Mouse (Mus musculus) heart, embryonic 12.5 days (tissue): ENCODE data around the gene Ubxn11. TPM values are rescaled to one million over a fixed set of nuclear protein-coding genes. Genes with fewer than 3 reads are reported as not detected.

ENCODE experiments used
- ATAC-seq: fragments of 200-750 bp; cut with Nextera tagmentation; 2 replicates; pipeline ENCODE4 v1.8.0; 2017; ENCODE audit warnings: moderate TSS enrichment, moderate library complexity; ENCODE audit not compliant: insufficient number of reproducible peaks, low FRiP score
- H3K27ac ChIP-seq: fragments of 300-500 bp; sonication (generic); 2 replicates; pipeline ENCODE4 v1.5.1; 2016; ENCODE audit warnings: mild to moderate bottlenecking, moderate library complexity; ENCODE audit not compliant: poor library complexity, severe bottlenecking
- H3K27me3 ChIP-seq: fragments of 300-500 bp; sonication (generic); replicated peaks from 2 replicates; pipeline ENCODE4 v1.6.1; 2016; ENCODE audit warnings: mild to moderate bottlenecking, moderate library complexity
- H3K36me3 ChIP-seq: fragments of 300-500 bp; sonication (generic); 2 replicates; pipeline ENCODE4 v1.6.1; 2016; ENCODE audit warnings: mild to moderate bottlenecking, moderate library complexity
- H3K4me1 ChIP-seq: fragments of 300-500 bp; sonication (generic); replicated peaks from 2 replicates; pipeline ENCODE4 v1.6.1; 2016; ENCODE audit warnings: mild to moderate bottlenecking
- H3K4me2 ChIP-seq: fragments of 300-500 bp; sonication (generic); 2 replicates; pipeline ENCODE4 v1.6.1; 2016; ENCODE audit warnings: mild to moderate bottlenecking, moderate library complexity
- H3K4me3 ChIP-seq: fragments of 300-500 bp; sonication (generic); 2 replicates; pipeline ENCODE4 v1.5.1; 2016; ENCODE audit warnings: mild to moderate bottlenecking
- H3K9ac ChIP-seq: fragments of 300-500 bp; sonication (generic); 2 replicates; pipeline ENCODE4 v1.6.1; 2016; ENCODE audit warnings: mild to moderate bottlenecking, moderate library complexity
- H3K9me3 ChIP-seq: fragments of 300-500 bp; sonication (generic); replicated peaks from 2 replicates; pipeline ENCODE4 v1.6.1; 2016; ENCODE audit warnings: mild to moderate bottlenecking, moderate library complexity
- WGBS: fragments of 180-500 bp; shearing (Covaris S2); methylation state at CpG from one replicate; pipeline ENCODE4 v1.1.7; 2016; 5-methylcytosine and 5-hydroxymethylcytosine counted together
- polyA plus RNA-seq: library from polyadenylated mRNA; unstranded; fragments of >200 nt; fragmentation: Nextera tagmentation; extraction: Ambion mirVana; gene quantifications from 2 replicates; pipeline ENCODE4 v1.2.1, GENCODE M21; 2016

Gene Ubxn11
- polyA plus RNA-seq, 1 experiment from 2014 or later: 2.7 TPM

DNA sequence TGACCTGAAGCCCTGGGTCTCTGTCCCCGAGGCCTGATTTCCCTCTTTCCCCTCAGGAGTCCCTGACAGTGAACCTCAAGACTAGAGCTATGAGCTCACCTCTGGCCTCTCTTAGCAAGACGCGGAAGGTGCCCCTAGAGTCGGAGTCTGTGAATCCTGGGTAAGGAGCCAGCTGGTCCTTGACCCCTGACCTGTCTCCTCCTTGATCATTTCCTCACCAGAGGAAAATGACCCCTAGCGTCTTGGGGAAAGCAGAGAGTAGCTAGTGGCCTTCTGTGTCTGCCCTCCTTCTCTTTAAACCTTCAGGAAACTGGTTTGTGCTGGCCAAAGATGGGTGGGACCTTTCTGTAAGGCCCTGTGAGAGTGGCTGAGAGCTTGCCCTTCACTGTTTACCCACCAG is 5.8 kb downstream of the Ubxn11 start:
- WGBS: 45% methylated on average over 5 of the region's 5 CpGs

DNA sequence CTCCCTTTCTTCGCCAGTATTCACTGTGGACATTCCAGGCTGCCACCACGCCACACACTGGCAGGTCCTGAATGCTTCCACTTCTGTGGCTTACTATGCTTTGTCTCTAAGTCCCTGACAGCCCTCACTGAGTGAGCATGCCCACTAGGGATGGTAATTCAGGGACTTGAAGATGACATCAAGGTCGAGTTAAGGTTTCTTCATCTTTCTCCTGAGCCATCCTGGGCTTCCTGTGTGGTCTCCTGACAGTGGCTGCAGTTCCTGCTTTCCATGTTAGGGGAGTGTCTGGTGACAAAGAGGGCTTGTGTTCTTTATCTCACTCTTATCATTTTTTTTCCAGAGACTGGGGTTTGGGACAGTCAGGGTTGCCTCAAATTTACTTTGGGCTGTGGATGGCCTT is 8.3 kb downstream of the Ubxn11 start:
- peaks cover 39% of the 10 kb centered on the region for H3K4me1 ChIP-seq
- 30% methylated on average over 3 of the region's 3 CpGs for WGBS
- no peak for ATAC-seq

More for the DNA sequence above, 5.8 kb downstream of the Ubxn11 start:
- H3K36me3 ChIP-seq: no peaks in the 10 kb centered on the region
- H3K9ac ChIP-seq: no peak overlapping the region
- H3K4me1 ChIP-seq: peaks cover 34% of the 10 kb centered on the region
- no peak overlapping the region for H3K4me3 ChIP-seq
- H3K4me2 ChIP-seq: no peak overlapping the region
- H3K27me3 ChIP-seq: no peaks in the 10 kb centered on the region
- H3K9me3 ChIP-seq: no peaks in the 10 kb centered on the region
- no peak overlapping the region for H3K27ac ChIP-seq
- ATAC-seq: no peak

DNA sequence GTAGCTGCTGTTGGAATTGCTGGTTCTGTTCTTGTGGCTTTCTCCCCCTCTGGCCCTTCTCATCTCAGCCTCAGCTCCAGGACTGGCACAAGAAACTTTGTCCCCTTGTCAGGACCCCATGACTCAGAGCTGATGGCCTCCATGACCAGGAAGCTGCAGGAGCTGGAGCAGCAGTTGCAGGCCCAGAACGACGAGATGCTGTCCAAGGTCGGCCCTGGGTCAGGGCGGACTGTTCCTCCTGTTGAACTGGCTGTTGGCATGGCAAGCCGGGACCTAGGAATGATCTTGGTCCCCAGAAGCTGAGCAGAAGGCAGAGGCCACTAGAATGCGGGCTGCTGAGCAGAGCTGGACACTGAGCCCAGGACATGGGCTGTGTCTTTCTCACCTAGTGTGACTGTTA is 10.0 kb downstream of the Ubxn11 start:
- H3K4me1 ChIP-seq: peaks cover 39% of the 10 kb centered on the region
- no peak overlapping the region for H3K9ac ChIP-seq
- no peak overlapping the region for H3K27ac ChIP-seq
- no peak overlapping the region for H3K4me2 ChIP-seq
- H3K9me3 ChIP-seq: no peaks in the 10 kb centered on the region
- no peak for ATAC-seq
- 59% methylated on average over 6 of the region's 6 CpGs for WGBS
- H3K27me3 ChIP-seq: no peaks in the 10 kb centered on the region
- no peaks in the 10 kb centered on the region for H3K36me3 ChIP-seq
- H3K4me3 ChIP-seq: no peak overlapping the region

More for the DNA sequence above, 8.3 kb downstream of the Ubxn11 start:
- Histone ChIP-seq H3K4me2 (no peak overlapping the region), H3K9me3 (no peaks in the 10 kb centered on the region), H3K27ac (no peak overlapping the region), H3K9ac (no peak overlapping the region), H3K36me3 (no peaks in the 10 kb centered on the region), H3K27me3 (no peaks in the 10 kb centered on the region), H3K4me3 (no peak overlapping the region)

DNA sequence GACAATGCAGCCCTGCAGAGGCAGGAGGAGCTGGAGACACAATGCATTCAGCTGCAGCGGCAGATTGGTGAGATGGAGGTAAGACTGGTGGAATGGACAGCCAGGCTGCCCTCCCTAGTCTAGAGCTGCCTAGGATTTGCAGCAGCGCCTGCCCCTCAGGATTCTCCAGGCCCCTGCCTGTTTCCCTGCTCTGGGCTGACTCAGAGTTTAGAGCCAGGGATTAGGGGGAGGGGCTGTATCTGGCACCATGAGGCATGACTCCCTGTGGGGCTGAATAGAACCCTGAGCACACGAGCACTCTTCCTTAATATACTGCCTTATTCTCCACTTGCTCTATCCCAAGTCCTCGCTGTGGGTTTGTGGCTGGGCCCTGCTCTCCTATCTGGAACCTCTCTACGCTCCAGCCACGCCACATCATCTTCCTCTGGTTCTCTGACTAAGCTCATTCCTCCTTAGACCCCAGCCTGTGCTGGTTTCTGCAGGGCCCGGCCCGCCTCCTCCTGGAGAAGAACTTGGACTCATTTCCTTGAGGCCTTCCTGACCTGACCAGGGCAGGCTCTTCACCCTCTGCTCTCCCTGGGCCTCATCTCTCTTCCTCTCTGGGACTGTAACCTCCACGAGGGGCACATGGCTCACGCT is 11.1 kb downstream of the Ubxn11 start:
- H3K27me3 ChIP-seq: no peaks in the 10 kb centered on the region
- no peaks in the 10 kb centered on the region for H3K9me3 ChIP-seq
- no peak overlapping the region for H3K9ac ChIP-seq
- ATAC-seq: 0 out of 2 replicates have a peak, but pooled peaks have one; percentile 31
- WGBS: 55% methylated on average over 10 of the region's 10 CpGs
- no peak overlapping the region for H3K4me2 ChIP-seq
- H3K4me1 ChIP-seq: peaks cover 38% of the 10 kb centered on the region
- no peaks in the 10 kb centered on the region for H3K36me3 ChIP-seq
- no peak overlapping the region for H3K27ac ChIP-seq
- no peak overlapping the region for H3K4me3 ChIP-seq

DNA sequence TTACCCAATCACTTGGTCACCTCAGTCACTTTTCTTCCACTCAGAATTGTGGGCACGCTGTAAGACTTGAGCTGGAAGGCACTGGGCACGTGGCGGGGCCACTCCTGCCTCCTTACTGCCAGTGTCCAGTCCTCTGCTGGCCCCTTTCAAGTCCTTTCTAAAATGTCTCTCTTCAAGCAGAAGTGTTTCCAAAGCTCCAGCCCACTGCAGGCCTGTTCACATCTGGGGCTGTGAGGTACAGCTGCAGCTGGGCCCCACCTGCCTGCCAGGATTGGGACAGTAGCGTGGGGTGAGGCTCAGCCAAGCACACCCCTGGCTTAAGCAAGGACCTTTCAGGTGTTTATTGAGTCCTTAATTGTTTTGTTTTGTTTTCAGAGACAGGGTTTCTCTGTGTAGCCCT is 11.7 kb downstream of the Ubxn11 start:
- no peaks in the 10 kb centered on the region for H3K9me3 ChIP-seq
- ATAC-seq: no peak
- no peak overlapping the region for H3K27ac ChIP-seq
- 85% methylated on average over 4 of the region's 4 CpGs for WGBS
- no peaks in the 10 kb centered on the region for H3K36me3 ChIP-seq
- H3K4me3 ChIP-seq: no peak overlapping the region
- peaks cover 32% of the 10 kb centered on the region for H3K4me1 ChIP-seq
- no peaks in the 10 kb centered on the region for H3K27me3 ChIP-seq
- no peak overlapping the region for H3K9ac ChIP-seq
- no peak overlapping the region for H3K4me2 ChIP-seq

DNA sequence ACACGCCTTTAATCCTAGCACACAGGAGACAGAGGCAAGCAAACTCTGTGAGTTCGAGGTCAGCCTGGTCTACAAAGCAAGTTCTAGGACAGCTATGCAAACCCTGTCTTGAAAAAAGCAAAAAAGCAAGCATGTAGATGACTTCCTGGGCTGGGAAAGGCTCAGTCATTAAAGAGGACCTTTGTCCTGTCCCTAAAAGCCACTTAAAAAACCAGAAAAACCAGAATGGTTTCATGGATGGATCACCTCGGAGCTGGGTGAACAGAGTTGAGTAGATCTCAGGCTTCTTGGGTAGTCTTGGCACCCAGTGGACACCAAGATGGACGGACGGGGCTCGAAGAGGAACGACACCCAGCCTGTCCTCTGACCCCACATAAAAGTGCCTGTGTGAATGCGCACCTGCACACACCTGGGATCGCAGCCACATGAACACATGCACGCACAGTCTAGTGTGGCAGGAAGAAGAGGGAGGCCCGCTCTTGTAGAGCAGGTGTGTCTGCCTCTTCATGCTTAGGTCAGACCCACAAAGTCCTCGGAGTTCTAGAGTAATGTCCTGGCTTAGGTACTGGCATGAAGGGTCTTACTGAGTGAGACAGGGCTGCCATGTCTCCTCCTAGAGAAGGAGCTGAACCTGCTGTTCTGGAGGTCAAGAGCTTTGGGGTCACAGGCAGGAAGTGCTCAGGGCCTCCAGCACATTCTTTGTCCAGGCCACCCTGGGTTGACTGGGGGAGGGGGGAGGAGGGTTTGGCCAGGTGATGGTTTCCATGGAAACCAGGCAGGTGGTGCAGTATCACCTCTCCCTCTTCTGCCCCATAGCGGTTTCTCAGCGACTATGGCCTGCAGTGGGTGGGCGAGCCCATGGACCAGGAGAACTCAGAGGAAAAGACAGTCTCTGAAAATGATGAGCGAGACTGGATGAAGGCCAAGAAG is 13.1 kb downstream of the Ubxn11 start:
- H3K4me3 ChIP-seq: no peak overlapping the region
- no peak overlapping the region for H3K9ac ChIP-seq
- no peak for ATAC-seq
- H3K9me3 ChIP-seq: no peaks in the 10 kb centered on the region
- H3K4me2 ChIP-seq: no peak overlapping the region
- 84% methylated on average over 16 of the region's 16 CpGs for WGBS
- no peak overlapping the region for H3K27ac ChIP-seq
- no peaks in the 10 kb centered on the region for H3K27me3 ChIP-seq
- no peaks in the 10 kb centered on the region for H3K36me3 ChIP-seq
- H3K4me1 ChIP-seq: peaks cover 22% of the 10 kb centered on the region

DNA sequence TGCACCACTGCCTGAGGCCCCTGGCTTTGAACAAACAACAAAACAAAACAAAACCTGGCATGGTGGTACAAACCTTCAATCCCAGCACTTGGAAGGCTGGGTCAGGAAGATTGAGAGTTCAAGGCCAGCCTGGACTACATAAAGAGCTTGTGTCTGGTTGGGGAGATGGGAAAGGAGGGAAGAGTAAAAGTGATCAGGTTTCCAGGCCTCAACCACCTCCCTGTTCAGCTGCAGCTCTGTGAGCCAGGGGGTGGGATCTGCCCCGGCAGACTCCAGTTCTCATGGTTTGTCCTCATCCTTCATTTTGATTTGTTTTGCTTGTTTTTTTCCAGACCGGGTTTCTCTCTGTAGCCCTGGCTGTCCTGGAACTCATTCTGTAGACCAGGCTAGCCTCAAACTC is 14.1 kb downstream of the Ubxn11 start:
- H3K27me3 ChIP-seq: no peaks in the 10 kb centered on the region
- H3K36me3 ChIP-seq: no peaks in the 10 kb centered on the region
- no peak for ATAC-seq
- H3K4me2 ChIP-seq: no peak overlapping the region
- H3K4me1 ChIP-seq: peaks cover 16% of the 10 kb centered on the region
- H3K9me3 ChIP-seq: no peaks in the 10 kb centered on the region
- no peak overlapping the region for H3K4me3 ChIP-seq
- no peak overlapping the region for H3K9ac ChIP-seq
- WGBS: 85% methylated on average over 2 of the region's 2 CpGs
- no peak overlapping the region for H3K27ac ChIP-seq

- Histone ChIP-seq H3K4me1 (peaks cover 15% of the 10 kb centered on the region), H3K9ac (no peak overlapping the region), H3K27ac (no peak overlapping the region), H3K4me3 (no peak overlapping the region), H3K36me3 (no peaks in the 10 kb centered on the region), H3K4me2 (no peak overlapping the region), H3K27me3 (no peaks in the 10 kb centered on the region), H3K9me3 (no peaks in the 10 kb centered on the region)
- 71% methylated on average over 8 of the region's 8 CpGs for WGBS
- no peak for ATAC-seq
Measured at GRCm38 (mm10) chr4:134117012-134117411, 14.6 kb downstream of the Ubxn11 start.

DNA sequence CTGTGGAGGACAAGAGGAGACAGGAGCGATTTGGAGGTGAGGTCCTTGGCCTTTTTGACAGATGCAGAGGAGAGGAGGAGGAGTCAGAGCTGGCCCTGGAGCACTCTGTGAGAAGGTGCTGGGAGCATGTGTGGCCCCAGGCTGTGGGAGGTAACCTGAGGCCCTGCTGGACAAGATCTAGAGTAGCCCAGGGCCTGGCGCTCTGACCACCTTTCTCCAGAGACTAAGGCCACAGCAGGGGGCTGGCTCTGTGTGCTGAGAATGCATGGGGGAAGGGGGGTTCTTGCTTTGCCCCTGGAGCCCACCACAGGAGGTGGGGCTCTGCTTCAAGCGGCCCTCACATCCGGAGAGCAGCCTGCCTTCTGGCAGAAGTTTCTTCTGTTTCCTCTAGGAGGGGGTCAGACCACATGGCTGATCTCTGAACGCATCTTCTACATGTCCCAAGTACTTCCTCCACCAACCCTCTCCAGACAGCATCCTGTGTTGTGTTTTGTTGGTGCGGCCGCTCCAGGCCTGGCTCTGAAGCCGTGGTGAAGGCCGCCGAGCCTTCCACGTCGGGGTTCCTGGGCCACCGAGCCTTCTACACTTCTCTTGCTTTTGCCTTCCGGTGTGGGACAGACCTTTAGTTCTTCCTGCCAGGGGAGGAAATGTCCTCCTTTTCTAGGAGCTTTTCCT is 15.9 kb downstream of the Ubxn11 start:
- H3K27ac ChIP-seq: no peak overlapping the region
- H3K9ac ChIP-seq: no peak overlapping the region
- no peak for ATAC-seq
- H3K9me3 ChIP-seq: no peaks in the 10 kb centered on the region
- H3K36me3 ChIP-seq: no peaks in the 10 kb centered on the region
- no peak overlapping the region for H3K4me2 ChIP-seq
- 58% methylated on average over 14 of the region's 14 CpGs for WGBS
- H3K4me1 ChIP-seq: peaks cover 6% of the 10 kb centered on the region
- H3K4me3 ChIP-seq: no peak overlapping the region
- H3K27me3 ChIP-seq: no peaks in the 10 kb centered on the region; the same call in 1 of the 2 replicates

- peaks cover 6% of the 10 kb centered on the region; the same call in 1 of the 2 replicates for H3K4me1 ChIP-seq
- 69% methylated on average over 5 of the region's 5 CpGs for WGBS
- H3K27ac ChIP-seq: no peak overlapping the region
- no peaks in the 10 kb centered on the region; the same call in 1 of the 2 replicates for H3K27me3 ChIP-seq
- no peaks in the 10 kb centered on the region for H3K36me3 ChIP-seq
- no peak overlapping the region for H3K4me3 ChIP-seq
- no peak overlapping the region for H3K4me2 ChIP-seq
- no peaks in the 10 kb centered on the region for H3K9me3 ChIP-seq
- no peak for ATAC-seq
- no peak overlapping the region for H3K9ac ChIP-seq
Measured at GRCm38 (mm10) chr4:134119042-134119441, 16.7 kb downstream of the Ubxn11 start.

DNA sequence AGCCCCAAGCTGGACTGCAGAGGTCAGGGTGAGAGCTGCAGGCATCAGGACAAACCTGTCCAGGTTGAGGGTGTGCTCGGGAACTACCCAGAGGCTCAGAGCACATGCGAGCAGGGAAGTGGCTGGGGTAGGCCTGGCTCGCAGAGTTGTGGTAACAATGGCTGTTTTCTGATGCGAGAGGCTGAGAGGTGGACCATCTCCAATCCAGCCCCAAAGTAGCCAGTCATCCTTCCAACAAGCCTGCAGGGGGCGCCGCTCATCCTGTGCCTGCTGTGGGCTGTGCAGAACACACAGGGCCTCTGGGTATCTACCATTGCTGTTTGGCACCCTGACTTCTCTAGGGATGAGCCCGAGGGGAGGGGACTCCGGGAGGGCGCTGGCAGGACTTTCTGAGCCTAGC is 17.3 kb downstream of the Ubxn11 start:
- no peaks in the 10 kb centered on the region for H3K36me3 ChIP-seq
- no peak overlapping the region for H3K9ac ChIP-seq
- ATAC-seq: no peak
- H3K4me3 ChIP-seq: no peak overlapping the region
- H3K4me2 ChIP-seq: no peak overlapping the region
- no peaks in the 10 kb centered on the region for H3K9me3 ChIP-seq
- no peak overlapping the region for H3K27ac ChIP-seq
- H3K4me1 ChIP-seq: peaks cover 11% of the 10 kb centered on the region; the same call in 1 of the 2 replicates
- 65% methylated on average over 9 of the region's 9 CpGs for WGBS
- no peaks in the 10 kb centered on the region; the same call in 1 of the 2 replicates for H3K27me3 ChIP-seq
